Mouse (Mus musculus): Measurements from ENCODE around the gene Hlcs. TPM values are rescaled to one million over a fixed set of nuclear protein-coding genes. Genes with fewer than 3 reads are reported as not detected.
"Not testable (repeated sequence)": the region's sequence is repeated elsewhere in the genome, so short reads cannot be mapped to it uniquely, and the experiment has no call there.

Gene Hlcs
- polyA plus RNA-seq, 1 experiment from 2014 or later: 8.0 TPM

DNA sequence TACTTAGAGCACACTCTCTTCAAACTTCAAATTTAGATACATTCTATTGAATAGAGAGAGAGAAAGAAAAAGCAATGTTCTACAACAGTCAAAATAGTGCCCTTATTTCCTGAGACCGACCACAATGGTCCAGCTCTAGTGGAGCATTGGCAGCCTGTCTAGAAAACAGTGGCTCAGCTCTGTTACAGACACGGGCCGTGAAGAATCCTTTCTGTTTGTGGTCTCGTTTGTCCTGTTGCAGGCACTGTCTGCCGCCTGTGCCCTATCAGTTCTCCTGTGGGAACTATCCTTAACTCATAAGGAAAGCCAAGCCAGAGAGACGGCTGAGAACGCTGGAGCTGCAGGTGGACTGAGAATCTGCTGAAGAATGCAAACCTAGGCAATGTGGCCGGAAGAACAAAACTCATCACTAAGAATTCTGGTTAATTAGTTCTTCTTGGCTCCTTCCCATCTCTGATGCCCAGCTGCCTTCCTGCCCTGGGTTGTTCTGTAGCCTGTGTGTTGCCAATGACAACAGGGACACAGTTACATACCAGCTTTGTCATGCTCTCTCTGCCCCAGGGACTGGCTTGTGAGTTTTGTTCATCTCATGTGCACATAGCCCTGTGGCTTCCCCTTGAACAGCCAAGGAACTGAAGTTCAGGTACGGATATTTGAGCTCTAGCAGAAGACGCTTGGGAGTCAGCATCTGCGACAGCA lies 36.4 kb upstream of the Hlcs start:
- Histone ChIP-seq H3K4me3 (replicated peaks; ENCODE audit: low read length) (no peak overlapping the region), H3K9me3 (ENCODE audit: control insufficient read depth, low read length) (no peaks in the 10 kb centered on the region), H3K36me3 (ENCODE audit: control insufficient read depth, insufficient read depth) (no peaks in the 10 kb centered on the region), H3K27me3 (replicated peaks; ENCODE audit: control insufficient read depth, insufficient read depth, low read length) (no peaks in the 10 kb centered on the region), H3K27ac (ENCODE audit: low read length) (no peak overlapping the region), H3K4me1 (replicated peaks; ENCODE audit: control insufficient read depth, insufficient read depth, low read length) (no peaks in the 10 kb centered on the region; the same call in 1 of the 2 replicates), H3K4me2 (ENCODE audit: low read length) (no peak overlapping the region), H3K9ac (replicated peaks; ENCODE audit: low read depth, low read length) (no peak overlapping the region)
- ATAC-seq: peak; percentile 43; the same call in 1 of the 2 replicates
- WGBS: 50% methylated on average over 11 of the region's 11 CpGs

- 92% methylated on average over 2 of the region's 2 CpGs for WGBS
- H3K36me3 ChIP-seq (ENCODE audit: control insufficient read depth, insufficient read depth): no peaks in the 10 kb centered on the region
- no peak overlapping the region for H3K9ac ChIP-seq (replicated peaks; ENCODE audit: low read depth, low read length)
- ATAC-seq: no peak
- no peak overlapping the region for H3K4me3 ChIP-seq (replicated peaks; ENCODE audit: low read length)
- H3K27me3 ChIP-seq (replicated peaks; ENCODE audit: control insufficient read depth, insufficient read depth, low read length): no peaks in the 10 kb centered on the region
- H3K9me3 ChIP-seq (ENCODE audit: control insufficient read depth, low read length): no peaks in the 10 kb centered on the region
- no peak overlapping the region for H3K4me2 ChIP-seq (ENCODE audit: low read length)
- H3K4me1 ChIP-seq (replicated peaks; ENCODE audit: control insufficient read depth, insufficient read depth, low read length): no peaks in the 10 kb centered on the region; the same call in 1 of the 2 replicates
- H3K27ac ChIP-seq (ENCODE audit: low read length): no peak overlapping the region
Measured at GRCm38 (mm10) chr16:94348779-94349178, 35.4 kb upstream of the Hlcs start.

- ATAC-seq: no peak
- H3K9ac ChIP-seq (replicated peaks; ENCODE audit: low read depth, low read length): no peak overlapping the region
- WGBS: 78% methylated on average over 7 of the region's 7 CpGs
- no peaks in the 10 kb centered on the region; the same call in 1 of the 2 replicates for H3K4me1 ChIP-seq (replicated peaks; ENCODE audit: control insufficient read depth, insufficient read depth, low read length)
- H3K27me3 ChIP-seq (replicated peaks; ENCODE audit: control insufficient read depth, insufficient read depth, low read length): no peaks in the 10 kb centered on the region
- no peak overlapping the region for H3K4me3 ChIP-seq (replicated peaks; ENCODE audit: low read length)
- H3K9me3 ChIP-seq (ENCODE audit: control insufficient read depth, low read length): no peaks in the 10 kb centered on the region
- H3K4me2 ChIP-seq (ENCODE audit: low read length): no peak overlapping the region
- H3K36me3 ChIP-seq (ENCODE audit: control insufficient read depth, insufficient read depth): no peaks in the 10 kb centered on the region
- H3K27ac ChIP-seq (ENCODE audit: low read length): no peak overlapping the region
Measured at GRCm38 (mm10) chr16:94347080-94347731, 33.8 kb upstream of the Hlcs start.

DNA sequence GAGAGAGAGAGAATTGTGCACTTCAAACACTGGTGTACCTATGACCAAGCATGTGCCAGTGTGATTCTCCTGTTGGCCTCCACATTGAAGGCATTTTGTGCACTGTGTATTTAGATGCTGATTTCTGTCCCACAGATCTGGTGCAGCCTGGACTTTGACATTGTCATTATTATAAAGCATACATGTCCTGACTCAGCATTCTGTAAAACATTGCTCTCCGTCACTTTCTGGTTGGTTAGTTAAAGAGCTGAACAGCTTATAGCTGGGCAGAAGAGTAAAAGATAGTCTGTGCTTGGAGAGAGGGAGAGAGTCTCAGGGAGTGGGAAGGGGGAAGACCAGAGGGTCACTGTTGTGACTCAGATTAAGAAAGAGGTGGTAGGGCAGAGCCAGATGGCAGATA lies 32.4 kb upstream of the Hlcs start:
- Histone ChIP-seq H3K4me1 (replicated peaks; ENCODE audit: control insufficient read depth, insufficient read depth, low read length) (no peaks in the 10 kb centered on the region; the same call in 1 of the 2 replicates), H3K9me3 (ENCODE audit: control insufficient read depth, low read length) (no peaks in the 10 kb centered on the region), H3K36me3 (ENCODE audit: control insufficient read depth, insufficient read depth) (no peaks in the 10 kb centered on the region), H3K9ac (replicated peaks; ENCODE audit: low read depth, low read length) (no peak overlapping the region), H3K4me2 (ENCODE audit: low read length) (no peak overlapping the region), H3K4me3 (replicated peaks; ENCODE audit: low read length) (no peak overlapping the region), H3K27me3 (replicated peaks; ENCODE audit: control insufficient read depth, insufficient read depth, low read length) (no peaks in the 10 kb centered on the region), H3K27ac (ENCODE audit: low read length) (no peak overlapping the region)
- ATAC-seq: no peak
- WGBS: 88% methylated on average over 1 of the region's 1 CpGs

DNA sequence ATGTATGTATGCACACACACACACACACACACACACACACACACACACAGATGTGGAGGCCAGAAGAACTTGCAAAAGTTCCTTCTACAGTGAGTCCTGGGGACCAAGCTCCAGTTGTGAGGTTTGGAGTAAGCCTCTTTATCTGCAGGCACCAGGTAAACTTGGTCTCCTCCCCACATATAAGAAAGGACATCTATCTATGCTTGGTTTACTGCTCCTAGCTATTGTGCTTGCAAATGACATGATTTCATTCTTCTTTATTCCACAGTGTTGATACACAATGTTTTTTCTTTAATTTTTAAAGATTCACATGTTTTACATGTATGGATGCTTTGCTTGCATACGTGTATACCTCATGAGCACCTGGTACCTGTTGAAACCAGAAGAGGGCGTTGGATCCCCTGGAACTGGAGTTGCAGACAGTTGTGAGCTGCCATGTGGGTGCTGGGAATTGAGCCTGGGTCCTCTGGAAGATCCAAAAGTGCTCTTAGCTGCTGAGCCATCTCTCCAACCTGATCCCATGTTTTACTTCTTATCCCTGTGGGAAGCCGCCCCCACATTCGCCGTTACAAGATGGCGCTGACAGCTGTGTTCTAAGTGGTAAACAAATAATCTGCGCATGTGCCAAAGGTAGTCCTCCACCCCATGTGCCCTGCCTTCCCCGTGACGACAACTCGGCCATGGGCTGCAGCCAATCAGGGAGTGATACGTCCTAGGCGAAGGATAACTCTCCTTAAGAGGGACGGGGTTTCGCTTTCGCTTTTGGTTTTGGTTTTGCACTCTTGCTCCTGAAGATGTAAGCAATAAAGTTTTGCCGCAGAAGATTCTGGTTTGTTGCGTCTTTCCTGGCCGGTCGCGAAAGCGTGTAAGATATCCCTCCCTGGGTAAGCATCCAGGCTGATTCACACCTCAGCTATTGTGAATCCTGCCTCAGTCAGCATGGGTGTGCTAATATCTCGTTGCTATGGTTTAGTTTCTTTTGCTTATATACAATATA lies 26.1 kb upstream of the Hlcs start:
- H3K27me3 ChIP-seq (replicated peaks; ENCODE audit: control insufficient read depth, insufficient read depth, low read length); H3K9me3 ChIP-seq (ENCODE audit: control insufficient read depth, low read length); ATAC-seq; H3K4me2 ChIP-seq (ENCODE audit: low read length); H3K4me1 ChIP-seq (replicated peaks; ENCODE audit: control insufficient read depth, insufficient read depth, low read length); H3K27ac ChIP-seq (ENCODE audit: low read length); H3K36me3 ChIP-seq (ENCODE audit: control insufficient read depth, insufficient read depth); H3K9ac ChIP-seq (replicated peaks; ENCODE audit: low read depth, low read length); H3K4me3 ChIP-seq (replicated peaks; ENCODE audit: low read length): not testable (repeated sequence)
- WGBS: 92% methylated on average over 18 of the region's 22 CpGs

GRCm38 (mm10) chr16:94335656-94336055 lies 22.3 kb upstream of the Hlcs start:
- Histone ChIP-seq H3K27ac (ENCODE audit: low read length) (no peak overlapping the region), H3K4me1 (replicated peaks; ENCODE audit: control insufficient read depth, insufficient read depth, low read length) (peaks cover under 1% of the 10 kb centered on the region; the same call in 1 of the 2 replicates), H3K9ac (replicated peaks; ENCODE audit: low read depth, low read length) (no peak overlapping the region), H3K4me2 (ENCODE audit: low read length) (no peak overlapping the region), H3K27me3 (replicated peaks; ENCODE audit: control insufficient read depth, insufficient read depth, low read length) (no peaks in the 10 kb centered on the region), H3K9me3 (ENCODE audit: control insufficient read depth, low read length) (no peaks in the 10 kb centered on the region), H3K36me3 (ENCODE audit: control insufficient read depth, insufficient read depth) (no peaks in the 10 kb centered on the region), H3K4me3 (replicated peaks; ENCODE audit: low read length) (no peak overlapping the region)
- no peak for ATAC-seq
- WGBS: 26% methylated on average over 5 of the region's 5 CpGs

GRCm38 (mm10) chr16:94331886-94332252 lies 18.5 kb upstream of the Hlcs start:
- no peak for ATAC-seq
- peaks cover 25% of the 10 kb centered on the region for H3K4me1 ChIP-seq (replicated peaks; ENCODE audit: control insufficient read depth, insufficient read depth, low read length)
- no peak overlapping the region for H3K4me2 ChIP-seq (ENCODE audit: low read length)
- peaks cover 12% of the 10 kb centered on the region for H3K27me3 ChIP-seq (replicated peaks; ENCODE audit: control insufficient read depth, insufficient read depth, low read length)
- no peak overlapping the region for H3K9ac ChIP-seq (replicated peaks; ENCODE audit: low read depth, low read length)
- no peak overlapping the region for H3K4me3 ChIP-seq (replicated peaks; ENCODE audit: low read length)
- no peak overlapping the region for H3K27ac ChIP-seq (ENCODE audit: low read length)
- H3K36me3 ChIP-seq (ENCODE audit: control insufficient read depth, insufficient read depth): no peaks in the 10 kb centered on the region
- H3K9me3 ChIP-seq (ENCODE audit: control insufficient read depth, low read length): no peaks in the 10 kb centered on the region
- 65% methylated on average over 5 of the region's 5 CpGs for WGBS

DNA sequence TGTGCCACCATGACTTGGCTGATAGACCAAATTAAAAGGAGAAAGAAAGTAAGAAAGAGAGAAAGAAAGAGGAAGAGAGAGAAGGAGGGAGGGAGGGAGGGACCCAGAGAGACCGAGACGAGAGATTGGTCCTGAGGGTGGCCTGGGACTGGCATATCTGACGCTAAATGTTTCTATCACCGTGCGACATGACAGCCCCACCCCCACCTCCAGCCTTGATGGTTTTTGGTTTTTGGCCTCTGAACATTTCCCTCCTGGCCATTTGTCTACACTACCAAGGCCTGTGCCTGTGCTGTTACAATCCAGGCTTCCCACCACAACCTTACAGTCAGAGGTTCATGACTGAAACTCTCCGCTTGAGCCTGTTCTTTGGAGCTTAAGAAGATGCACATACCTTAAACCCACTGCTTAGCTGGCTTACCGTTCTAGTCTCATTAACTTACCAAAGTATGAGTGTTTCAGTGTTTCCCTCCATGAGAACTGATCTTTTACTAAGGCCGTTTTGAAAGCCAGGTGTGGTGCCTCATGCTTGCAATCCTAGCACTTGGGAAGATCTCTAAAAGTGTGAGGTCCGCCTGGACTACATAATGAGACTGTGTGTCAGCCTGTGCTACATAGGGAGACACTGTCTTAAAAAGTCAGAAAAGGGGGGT lies 18.0 kb upstream of the Hlcs start:
- H3K4me3 ChIP-seq (replicated peaks; ENCODE audit: low read length): no peak overlapping the region

More for the DNA sequence above, 18.0 kb upstream of the Hlcs start:
- WGBS: 85% methylated on average over 9 of the region's 9 CpGs
- H3K9me3 ChIP-seq (ENCODE audit: control insufficient read depth, low read length): no peaks in the 10 kb centered on the region
- peaks cover 15% of the 10 kb centered on the region for H3K27me3 ChIP-seq (replicated peaks; ENCODE audit: control insufficient read depth, insufficient read depth, low read length)
- H3K27ac ChIP-seq (ENCODE audit: low read length): no peak overlapping the region
- H3K4me2 ChIP-seq (ENCODE audit: low read length): no peak overlapping the region
- H3K9ac ChIP-seq (replicated peaks; ENCODE audit: low read depth, low read length): no peak overlapping the region
- ATAC-seq: no peak
- H3K4me1 ChIP-seq (replicated peaks; ENCODE audit: control insufficient read depth, insufficient read depth, low read length): peaks cover 25% of the 10 kb centered on the region
- no peaks in the 10 kb centered on the region for H3K36me3 ChIP-seq (ENCODE audit: control insufficient read depth, insufficient read depth)
